Mouse (Mus musculus) spleen, adult 2 months (tissue): Measurements from ENCODE around the gene Prkca. TPM values are rescaled to one million over a fixed set of nuclear protein-coding genes. Genes with fewer than 3 reads are reported as not detected.

Experiments used
- DNase-seq, 2 experiments: peaks; one replicate each; pipeline versions ENCODE4 v3.0.0 to v3.0.0-alpha.2; 2012 to 2021; ENCODE audit warnings: low spot score in 2 of 2, low read depth in 1 of 2
- H3K27ac ChIP-seq: fragments of 200-500 bp; 2 replicates; pipeline ENCODE4 v1.5.1; 2012; ENCODE audit warnings: low read length, inconsistent platforms; ENCODE audit not compliant: insufficient read depth
- H3K27me3 ChIP-seq: fragments of 200-500 bp; 2 replicates; pipeline ENCODE4 v1.6.1; 2012; ENCODE audit warnings: mild to moderate bottlenecking, moderate library complexity, low read length, inconsistent platforms; ENCODE audit not compliant: control insufficient read depth, insufficient read depth
- H3K36me3 ChIP-seq: fragments of 200-500 bp; 2 replicates; pipeline ENCODE4 v1.6.1; 2012; ENCODE audit warnings: mild to moderate bottlenecking, low read length, inconsistent platforms; ENCODE audit not compliant: control insufficient read depth, insufficient read depth
- H3K4me1 ChIP-seq: fragments of 200-500 bp; 2 replicates; pipeline ENCODE4 v1.6.1; 2011; ENCODE audit warnings: inconsistent platforms; ENCODE audit not compliant: control insufficient read depth, insufficient read depth, insufficient read length
- H3K4me3 ChIP-seq: fragments of 200-500 bp; 2 replicates; pipeline ENCODE4 v1.5.1; 2011; ENCODE audit warnings: mild to moderate bottlenecking, inconsistent platforms; ENCODE audit not compliant: insufficient read depth, insufficient read length; ENCODE audit errors: extremely low read depth
- CTCF ChIP-seq: fragments of 200-500 bp; IDR thresholded peaks from 2 replicates; pipeline ENCODE4 v1.5.1; 2011; ENCODE audit warnings: mild to moderate bottlenecking, inconsistent platforms; ENCODE audit not compliant: insufficient read depth, insufficient read length, insufficient replicate concordance; ENCODE audit errors: extremely low read depth
- POLR2A ChIP-seq: fragments of 200-500 bp; IDR thresholded peaks from 2 replicates; pipeline ENCODE4 v1.6.1; 2011; ENCODE audit warnings: low read depth, low read length, inconsistent platforms
- WGBS: fragments of 180-500 bp; shearing (Covaris S2); methylation state at CpG from one replicate; pipeline ENCODE4 v1.1.7; 2018; 5-methylcytosine and 5-hydroxymethylcytosine counted together
- polyA plus RNA-seq: library from polyadenylated mRNA; depleted of rRNA; stranded (reverse); fragments of >200 nt; gene quantifications from 2 replicates; pipeline ENCODE4 v1.2.3, GENCODE M21; 2012

Prkca gene
- polyA plus RNA-seq, 1 experiment, result 8.4 TPM

DNA sequence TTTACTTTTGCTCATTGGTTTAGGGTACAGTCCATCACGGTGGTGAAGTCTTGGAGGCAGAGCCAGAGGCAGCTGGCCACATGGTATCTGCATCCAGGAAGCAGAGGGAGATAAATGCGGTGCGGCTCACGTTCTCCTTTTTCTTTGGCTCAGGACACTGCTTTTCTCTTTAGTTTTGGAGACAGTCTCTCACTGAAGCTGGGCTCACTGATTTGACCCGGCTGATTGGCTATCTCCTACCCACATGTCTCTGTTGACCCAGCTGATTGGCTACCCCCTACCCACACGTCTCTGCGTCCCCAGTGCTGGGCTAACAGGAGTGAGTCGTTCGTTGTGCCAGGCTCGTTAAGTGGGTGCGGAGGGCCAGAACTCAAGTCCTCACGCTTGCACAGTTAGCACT, 315.3 kb downstream of the Prkca start:
- no peaks in the 10 kb centered on the region for H3K4me1 ChIP-seq
- H3K4me3 ChIP-seq, result no peak overlapping the region
- no peak overlapping the region for H3K27ac ChIP-seq
- no peaks in the 10 kb centered on the region for H3K36me3 ChIP-seq
- TF ChIP-seq CTCF (no peak), POLR2A (no peak)
- no peaks in the 10 kb centered on the region for H3K27me3 ChIP-seq
- 84% methylated on average over 12 of the region's 12 CpGs for WGBS
- DNase-seq, result no peak

DNA sequence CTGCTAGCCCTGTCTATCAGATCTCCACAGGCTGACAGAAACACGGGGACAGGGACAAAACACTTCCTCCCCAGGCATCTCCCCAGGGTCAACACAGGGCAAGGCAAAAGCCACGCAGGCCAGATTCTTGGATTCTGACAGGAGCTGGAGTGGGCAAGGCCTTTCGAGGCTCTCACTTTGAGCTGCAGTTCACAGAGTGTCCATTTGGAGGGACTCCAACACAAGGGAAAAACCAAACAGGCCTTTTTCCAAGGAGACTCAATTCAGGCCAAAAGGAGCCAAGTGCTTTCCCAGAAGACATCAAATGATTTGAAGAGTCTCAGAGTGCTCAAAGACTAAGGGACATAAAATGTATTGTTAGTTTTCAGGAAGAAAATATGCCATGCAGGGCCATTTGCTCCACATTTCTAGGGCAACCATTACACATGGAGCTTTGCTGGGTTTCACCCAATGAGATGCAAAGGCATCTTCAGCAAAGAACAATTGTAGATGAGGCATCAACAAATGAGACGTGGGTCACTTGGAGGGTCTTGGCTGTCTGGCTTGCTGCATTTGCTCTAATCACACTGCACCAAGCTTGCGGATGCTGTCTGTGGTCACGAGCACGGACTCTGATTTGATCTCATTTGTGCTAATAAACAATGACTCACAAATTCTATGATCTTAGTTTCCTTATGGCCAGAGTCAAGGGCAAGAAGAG, 317.9 kb downstream of the Prkca start:
- Histone ChIP-seq H3K27me3 (no peaks in the 10 kb centered on the region), H3K27ac (no peak overlapping the region), H3K4me3 (no peak overlapping the region), H3K36me3 (no peaks in the 10 kb centered on the region), H3K4me1 (no peaks in the 10 kb centered on the region)
- 78% methylated on average over 7 of the region's 7 CpGs for WGBS
- no peak for DNase-seq
- no peak for TF ChIP-seq POLR2A
- peak; percentile 14; the same call in 1 of the 2 replicates for TF ChIP-seq CTCF

DNA sequence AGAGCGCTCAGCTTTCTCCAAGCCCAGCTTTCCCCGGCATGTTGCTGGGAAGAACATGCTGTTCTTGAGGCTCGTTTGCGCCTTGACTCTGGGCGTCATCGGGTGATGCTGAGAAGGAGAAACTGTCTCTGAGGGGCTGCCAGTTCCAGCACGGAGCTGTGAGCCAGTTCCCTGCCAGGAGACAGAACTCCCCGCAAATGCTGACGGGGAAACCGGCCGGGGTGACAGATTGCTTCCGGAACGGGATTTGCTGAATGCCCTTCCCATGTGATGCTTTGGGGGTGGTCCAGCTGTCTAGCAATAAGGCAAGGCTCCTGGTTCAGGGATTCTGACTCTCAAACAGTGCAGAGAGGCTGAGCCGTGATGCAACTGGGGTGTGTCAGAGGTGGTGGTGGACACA, 320.5 kb downstream of the Prkca start:
- Histone ChIP-seq H3K4me1 (no peaks in the 10 kb centered on the region), H3K27ac (no peak overlapping the region), H3K4me3 (no peak overlapping the region), H3K27me3 (no peaks in the 10 kb centered on the region), H3K36me3 (no peaks in the 10 kb centered on the region)
- 78% methylated on average over 14 of the region's 14 CpGs for WGBS
- no peak for DNase-seq
- TF ChIP-seq CTCF (no peak), POLR2A (no peak)

DNA sequence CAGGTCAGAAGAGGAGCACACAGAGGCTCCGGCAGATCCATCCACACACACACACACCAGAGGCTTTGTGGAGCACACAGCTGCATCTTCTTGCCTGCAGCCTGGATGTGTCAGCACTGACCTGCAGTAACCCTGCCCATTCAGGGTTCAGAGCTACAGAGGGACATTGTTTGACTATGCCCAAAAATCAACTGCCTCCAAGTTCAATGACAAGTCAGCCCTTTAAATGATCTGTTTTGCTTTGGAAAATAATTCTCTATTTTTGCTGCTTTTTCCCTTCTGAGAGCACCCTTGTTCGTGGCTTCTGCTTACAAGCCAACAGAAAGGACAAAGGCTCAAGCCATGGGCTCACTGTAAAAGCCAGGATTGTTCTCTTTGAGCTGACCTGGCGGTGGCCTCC, 322.8 kb downstream of the Prkca start:
- no peak for DNase-seq
- H3K4me3 ChIP-seq, result no peak overlapping the region

DNA sequence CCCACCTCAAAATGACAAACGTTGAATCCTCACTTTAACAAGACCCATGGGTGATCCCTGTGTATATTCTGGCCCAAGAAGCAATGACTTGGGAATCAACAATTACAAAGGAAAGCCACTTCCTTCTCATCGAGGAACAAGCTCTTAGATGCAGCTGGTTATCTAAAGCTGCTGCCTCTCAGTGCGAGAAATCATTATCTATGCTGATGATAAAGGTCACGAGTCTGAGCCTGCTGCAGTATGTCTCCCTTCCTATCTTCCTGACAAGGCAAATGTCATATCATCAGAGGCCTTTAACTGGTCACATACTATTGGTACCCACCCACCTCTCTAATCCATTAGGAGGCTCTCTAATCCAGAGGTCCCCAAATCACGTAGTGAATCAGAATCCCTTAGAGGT, 328.4 kb downstream of the Prkca start:
- Histone ChIP-seq H3K36me3 (peaks cover 4% of the 10 kb centered on the region), H3K4me1 (no peaks in the 10 kb centered on the region), H3K4me3 (no peak overlapping the region), H3K27ac (no peak overlapping the region), H3K27me3 (no peaks in the 10 kb centered on the region)
- no peak for DNase-seq
- TF ChIP-seq POLR2A, result no peak
- no peak for TF ChIP-seq CTCF
- 72% methylated on average over 5 of the region's 5 CpGs for WGBS

More for the DNA sequence above, 322.8 kb downstream of the Prkca start:
- no peaks in the 10 kb centered on the region for H3K36me3 ChIP-seq
- TF ChIP-seq CTCF (no peak), POLR2A (no peak)
- H3K27ac ChIP-seq, result no peak overlapping the region
- H3K4me1 ChIP-seq, result no peaks in the 10 kb centered on the region
- 87% methylated on average over 3 of the region's 3 CpGs for WGBS
- H3K27me3 ChIP-seq, result no peaks in the 10 kb centered on the region

DNA sequence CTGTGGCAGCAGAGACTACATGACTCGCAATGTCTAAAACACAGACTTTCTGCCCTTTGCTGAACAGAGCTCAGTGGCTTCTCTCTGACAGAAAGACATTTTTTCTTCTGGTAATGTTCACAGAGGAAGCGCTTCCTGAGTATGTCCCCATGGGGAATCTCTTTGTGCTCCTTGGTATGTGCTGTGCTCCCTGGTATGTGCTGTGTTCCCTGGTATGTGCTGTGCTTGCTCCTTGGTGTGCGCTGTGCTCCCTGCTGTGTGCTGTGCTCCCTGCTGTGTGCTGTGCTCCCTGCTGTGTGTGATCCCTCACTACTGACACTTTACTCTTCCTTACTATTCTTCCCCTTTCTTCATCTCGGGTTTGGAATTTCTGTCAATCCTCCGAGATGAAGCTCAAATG, 330.3 kb downstream of the Prkca start:
- no peaks in the 10 kb centered on the region for H3K27me3 ChIP-seq
- WGBS, result 90% methylated on average over 5 of the region's 5 CpGs
- no peaks in the 10 kb centered on the region for H3K4me1 ChIP-seq

DNA sequence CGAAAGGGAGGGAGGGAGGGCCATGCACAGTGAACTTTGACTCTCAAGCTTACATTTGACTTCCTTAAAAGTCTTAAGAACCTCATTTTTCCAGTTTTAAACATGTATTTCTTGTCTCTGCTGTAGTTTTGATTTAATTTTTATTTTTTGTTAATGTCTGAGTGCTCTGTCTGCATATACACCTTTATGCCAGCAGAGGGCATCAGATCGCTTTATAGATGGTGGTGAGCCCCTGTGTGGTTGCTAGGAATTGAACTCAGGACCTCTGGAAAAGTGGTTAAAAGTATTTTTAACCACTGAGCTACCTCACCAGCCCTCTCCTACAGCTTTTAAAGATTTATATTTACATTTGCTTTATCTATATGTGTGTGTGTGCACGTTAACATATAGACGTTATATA, 333.3 kb downstream of the Prkca start:
- H3K27me3 ChIP-seq, result no peaks in the 10 kb centered on the region
- no peak overlapping the region for H3K27ac ChIP-seq
- H3K4me3 ChIP-seq, result no peak overlapping the region
- DNase-seq, result no peak
- 81% methylated on average over 4 of the region's 4 CpGs for WGBS
- H3K4me1 ChIP-seq, result no peaks in the 10 kb centered on the region
- TF ChIP-seq POLR2A (no peak), CTCF (peak; percentile 4; the same call in 1 of the 2 replicates)
- H3K36me3 ChIP-seq, result peaks cover 4% of the 10 kb centered on the region

More for the DNA sequence above, 330.3 kb downstream of the Prkca start:
- Histone ChIP-seq H3K4me3 (no peak overlapping the region), H3K27ac (no peak overlapping the region), H3K36me3 (peaks cover 4% of the 10 kb centered on the region)
- TF ChIP-seq POLR2A, result no peak
- no peak for TF ChIP-seq CTCF
- no peak for DNase-seq
